In genomic region chr2:140104951-140105350, GRCm38 (mm10) we compare ENCODE assay signal across 35 mouse cellular contexts. TPM values are rescaled to one million over a fixed set of nuclear protein-coding genes. Genes with fewer than 3 reads are reported as not detected.
DNase-seq lines count a peak whose midpoint lies in the region; ATAC-seq and TF ChIP-seq lines count a peak whose summit lies in the region.
"Had no signal": no experiment of that assay in that cellular context is flagged by ENCODE, and none has a peak within 500 bp of the region (broad histone marks: within the 10 kb centered on the region; RNA-seq: fewer than 3 reads in every experiment).

No protein-coding gene starts in this region.

- no peaks in the 10 kb centered on the region for H3K9me3 ChIP-seq in lung, postnatal 0 days (ENCODE audit: low read length)
- H3K9me3 ChIP-seq in hindbrain, embryonic 16.5 days (ENCODE audit: control insufficient read depth, low read length): no peaks in the 10 kb centered on the region
- no peaks in the 10 kb centered on the region for H3K9me3 ChIP-seq in kidney, embryonic 15.5 days (replicated peaks)
- H3K9me3 ChIP-seq: embryonic facial prominence, embryonic 13.5 days; forebrain, embryonic 12.5 days; heart, embryonic 12.5 days; limb, embryonic 12.5 days; liver, embryonic 15.5 days; lung, embryonic 15.5 days; midbrain, embryonic 13.5 days had no signal

- H3K4me2 ChIP-seq in lung, postnatal 0 days (replicated peaks; ENCODE audit: low read depth, low read length): no peak overlapping the region
- H3K4me2 ChIP-seq in hindbrain, embryonic 16.5 days (ENCODE audit: low read length): no peak overlapping the region
- no peak overlapping the region for H3K4me2 ChIP-seq in kidney, embryonic 15.5 days
- H3K4me2 ChIP-seq: embryonic facial prominence, embryonic 13.5 days; forebrain, embryonic 12.5 days; heart, embryonic 12.5 days; hindbrain, embryonic 14.5 days; limb, embryonic 12.5 days; liver, embryonic 15.5 days; lung, embryonic 15.5 days; midbrain, embryonic 13.5 days had no signal

- in situ Hi-C loops in Patski (cut with MboI; ENCODE audit: low pct_unique_long_range_greater_than_20kb): no loop called here

- ATAC-seq in lung, postnatal 0 days: no peak
- ATAC-seq in Patski: peak; percentile 90
- ATAC-seq in hindbrain, embryonic 16.5 days: no peak
- no peak for ATAC-seq in kidney, embryonic 15.5 days (replicated peaks; ENCODE audit: low FRiP score)
- ATAC-seq: CD4-positive, CD25-positive, alpha-beta regulatory T cell, adult 4 months; forebrain, postnatal 0 days; inflammation-experienced regulatory T-cells, adult 6 months; midbrain, embryonic 13.5 days had no signal

- no peak for TF ChIP-seq CTCF in lung, postnatal 0 days (IDR thresholded peaks at IDR 0.05)
- TF ChIP-seq CTCF in Patski (IDR thresholded peaks at IDR 0.05): no peak

- 48% methylated on average over 3 of the region's 3 CpGs for WGBS in lung, postnatal 0 days
- WGBS in hindbrain, embryonic 16.5 days: 72% methylated on average over 3 of the region's 3 CpGs
- WGBS in kidney, embryonic 15.5 days: 59% methylated on average over 3 of the region's 3 CpGs

- H3K9ac ChIP-seq in lung, postnatal 0 days (replicated peaks; ENCODE audit: low read depth): no peak overlapping the region
- H3K9ac ChIP-seq in hindbrain, embryonic 16.5 days (ENCODE audit: low read depth, low read length): no peak overlapping the region
- H3K9ac ChIP-seq in kidney, embryonic 15.5 days: no peak overlapping the region
- H3K9ac ChIP-seq: embryonic facial prominence, embryonic 13.5 days; forebrain, embryonic 12.5 days; forebrain, postnatal 0 days; heart, embryonic 12.5 days; hindbrain, embryonic 14.5 days; limb, embryonic 12.5 days; liver, embryonic 15.5 days; lung, embryonic 15.5 days; midbrain, embryonic 13.5 days had no signal

- DNase-seq in frontal cortex, adult 2 months (ENCODE audit: extremely low spot score in 1 of 2, low spot score in 1 of 2): peak; percentile 16 to 30
- DNase-seq in frontal cortex, postnatal 14 days (ENCODE audit: low spot score in 2 of 2): no peak
- peak; percentile 27 for DNase-seq in lung, postnatal 0 days (ENCODE audit: low spot score)
- DNase-seq in lung, adult 18-20 months: no peak
- peak; percentile 55 for DNase-seq in Patski (ENCODE audit: low read depth, low spot score)
- peak; percentile 7 for DNase-seq in yolk sac, embryonic 10.5 days (ENCODE audit: low spot score)
- DNase-seq: adrenal gland, postnatal 14 days; cerebellum, adult 11-12 months; cerebellum, adult 9-11 months; forebrain, postnatal 0 days; gastrocnemius, postnatal 25 days; heart, adult 2 months; kidney, adult 11 months; kidney, postnatal 4 days; spleen, adult 18-20 months; thymus, postnatal 25 days had no signal

- no peak overlapping the region for H3K4me3 ChIP-seq in lung, postnatal 0 days (ENCODE audit: low read depth, low read length)
- no peak overlapping the region for H3K4me3 ChIP-seq in hindbrain, embryonic 16.5 days (ENCODE audit: low read length)
- no peak overlapping the region for H3K4me3 ChIP-seq in kidney, embryonic 15.5 days (replicated peaks)
- H3K4me3 ChIP-seq: embryonic facial prominence, embryonic 13.5 days; erythroblast, embryonic 14.5 days; forebrain, embryonic 12.5 days; heart, adult 2 months; heart, embryonic 12.5 days; limb, embryonic 12.5 days; liver, embryonic 15.5 days; lung, embryonic 15.5 days; midbrain, embryonic 13.5 days had no signal

- no peaks in the 10 kb centered on the region for H3K36me3 ChIP-seq in lung, postnatal 0 days (ENCODE audit: insufficient read depth, low read length)
- no peaks in the 10 kb centered on the region for H3K36me3 ChIP-seq in hindbrain, embryonic 16.5 days (ENCODE audit: control insufficient read depth, insufficient read depth, low read length)
- H3K36me3 ChIP-seq in kidney, embryonic 15.5 days: no peaks in the 10 kb centered on the region
- H3K36me3 ChIP-seq: embryonic facial prominence, embryonic 13.5 days; forebrain, embryonic 12.5 days; heart, embryonic 12.5 days; limb, embryonic 12.5 days; liver, embryonic 15.5 days; lung, embryonic 15.5 days; midbrain, embryonic 13.5 days had no signal

- no peak overlapping the region for H3K27ac ChIP-seq in lung, postnatal 0 days (ENCODE audit: low read length)
- H3K27ac ChIP-seq in hindbrain, embryonic 16.5 days (ENCODE audit: low read depth, low read length): no peak overlapping the region
- H3K27ac ChIP-seq in kidney, embryonic 15.5 days: no peak overlapping the region
- H3K27ac ChIP-seq: embryonic facial prominence, embryonic 13.5 days; forebrain, embryonic 12.5 days; heart, adult 2 months; hindbrain, embryonic 14.5 days; kidney, postnatal 0 days; limb, embryonic 12.5 days; liver, embryonic 15.5 days; lung, embryonic 15.5 days; macrophage; midbrain, embryonic 13.5 days had no signal

- H3K4me1 ChIP-seq in lung, postnatal 0 days (ENCODE audit: insufficient read depth, low read depth, low read length): no peaks in the 10 kb centered on the region
- no peaks in the 10 kb centered on the region for H3K4me1 ChIP-seq in hindbrain, embryonic 16.5 days (ENCODE audit: control insufficient read depth, insufficient read depth, low read depth, low read length)
- no peaks in the 10 kb centered on the region for H3K4me1 ChIP-seq in kidney, embryonic 15.5 days
- H3K4me1 ChIP-seq: embryonic facial prominence, embryonic 13.5 days; forebrain, embryonic 12.5 days; heart, embryonic 12.5 days; limb, embryonic 12.5 days; lung, embryonic 15.5 days; midbrain, embryonic 13.5 days had no signal

- H3K27me3 ChIP-seq in lung, postnatal 0 days (replicated peaks; ENCODE audit: insufficient read depth, low read length): no peaks in the 10 kb centered on the region
- H3K27me3 ChIP-seq in Patski: no peaks in the 10 kb centered on the region
- no peaks in the 10 kb centered on the region for H3K27me3 ChIP-seq in hindbrain, embryonic 16.5 days (replicated peaks; ENCODE audit: control insufficient read depth, insufficient read depth, low read length)
- H3K27me3 ChIP-seq in kidney, embryonic 15.5 days: no peaks in the 10 kb centered on the region
- H3K27me3 ChIP-seq: embryonic facial prominence, embryonic 13.5 days; forebrain, embryonic 12.5 days; heart, embryonic 12.5 days; limb, embryonic 12.5 days; lung, embryonic 15.5 days; midbrain, embryonic 13.5 days had no signal

- POLR2A ChIA-PET in Patski (lab: Charles Lee): interaction anchor here (1.5 kb wide), 1 partner anchor 39 kb away, joined by 10 read pairs; the partner anchor contains the start of gene Tasp1

- CTCF ChIA-PET in Patski (lab: Charles Lee): interaction anchor here (0.8 to 1.5 kb wide), 3 partner anchors 14 to 49 kb away, joined by 3 read pairs; no protein-coding TSS in a partner anchor

- no peak for TF ChIP-seq EP300 in lung, postnatal 0 days (IDR thresholded peaks at IDR 0.05)

RNA-seq across cellular contexts. Expression of gene Tasp1, which starts 38.3 kb away (rescaled TPM):
- 17.8 and 20.3 TPM in 2 replicates for polyA plus RNA-seq in frontal cortex, adult 2 months (2012; rRNA removed)
- 13.1 and 13.3 TPM in 2 replicates for polyA plus RNA-seq in lung, postnatal 0 days (2015; fragmentation: Nextera tagmentation; extraction: Ambion mirVana)
- polyA plus RNA-seq in Patski (2021): 18.4 TPM
- 21.6 and 24.6 TPM in 2 replicates for polyA plus RNA-seq in hindbrain, embryonic 16.5 days (2015; fragmentation: Nextera tagmentation; extraction: Ambion mirVana)
- polyA plus RNA-seq in kidney, embryonic 15.5 days (2015; fragmentation: Nextera tagmentation; extraction: Ambion mirVana): 21.6 and 22.0 TPM in 2 replicates

RNA-seq across cellular contexts. Expression of gene Gm17374, which starts 46.9 kb away (rescaled TPM):
- polyA plus RNA-seq in frontal cortex, adult 2 months (2012; rRNA removed): not detected in 2 replicates
- polyA plus RNA-seq in lung, postnatal 0 days (2015; fragmentation: Nextera tagmentation; extraction: Ambion mirVana): not detected in 2 replicates
- not detected for polyA plus RNA-seq in Patski (2021)
- polyA plus RNA-seq in hindbrain, embryonic 16.5 days (2015; fragmentation: Nextera tagmentation; extraction: Ambion mirVana): not detected in 2 replicates
- polyA plus RNA-seq in kidney, embryonic 15.5 days (2015; fragmentation: Nextera tagmentation; extraction: Ambion mirVana): not detected in 2 replicates
- polyA plus RNA-seq: CD4-positive, CD25-positive, alpha-beta regulatory T cell, adult 4 months; embryonic facial prominence, embryonic 13.5 days; erythroblast, embryonic 14.5 days; forebrain, embryonic 12.5 days; forebrain, postnatal 0 days; heart, adult 2 months; heart, embryonic 12.5 days; heart, postnatal 0 days; hindbrain, embryonic 14.5 days; inflammation-experienced regulatory T-cells, adult 6 months; kidney, postnatal 0 days; limb, embryonic 12.5 days; liver, adult 2 months; liver, embryonic 15.5 days; lung, embryonic 15.5 days; macrophage; midbrain, embryonic 13.5 days; neural tube, embryonic 14.5 days; stomach, embryonic 16.5 days had no signal

Comparison
In these comparisons a context has a peak if more than half of its experiments do, and no peak if none do; other contexts are left out.
1. DNase-seq: peak in frontal cortex, adult 2 months (2 of 2), lung, postnatal 0 days (single experiment), Patski (single experiment) and yolk sac, embryonic 10.5 days (single experiment); none in frontal cortex, postnatal 14 days (0 of 2) and lung, adult 18-20 months (0 of 2).